Mouse (Mus musculus): ENCODE data around the gene Prpf40b.

- TF ChIP-seq CTCF (IDR thresholded peaks at IDR 0.05 in 2 of 3, conservative IDR thresholded peaks at IDR 0.05 in 1 of 3; ENCODE audit: control insufficient read depth in 1 of 3, insufficient read depth in 1 of 3, low read depth in 2 of 3, low read length in 3 of 3, poor library complexity in 1 of 3, severe bottlenecking in 1 of 3) (no peak), EP300 (IDR thresholded peaks at IDR 0.05; ENCODE audit: low read depth in 1 of 2, low read length in 2 of 2) (no peak), ETS1 (IDR thresholded peaks at IDR 0.05; ENCODE audit: low read depth, low read length) (no peak)
These were observed 30.5 kb upstream of the Prpf40b start for GRCm38 (mm10) chr15:99264363-99264762.
